Mouse (Mus musculus): ENCODE measurements around the gene Gm10553.
"Not testable (repeated sequence)": the region's sequence is repeated elsewhere in the genome, so short reads cannot be mapped to it uniquely, and the experiment has no call there.

Gm10553 gene

DNA sequence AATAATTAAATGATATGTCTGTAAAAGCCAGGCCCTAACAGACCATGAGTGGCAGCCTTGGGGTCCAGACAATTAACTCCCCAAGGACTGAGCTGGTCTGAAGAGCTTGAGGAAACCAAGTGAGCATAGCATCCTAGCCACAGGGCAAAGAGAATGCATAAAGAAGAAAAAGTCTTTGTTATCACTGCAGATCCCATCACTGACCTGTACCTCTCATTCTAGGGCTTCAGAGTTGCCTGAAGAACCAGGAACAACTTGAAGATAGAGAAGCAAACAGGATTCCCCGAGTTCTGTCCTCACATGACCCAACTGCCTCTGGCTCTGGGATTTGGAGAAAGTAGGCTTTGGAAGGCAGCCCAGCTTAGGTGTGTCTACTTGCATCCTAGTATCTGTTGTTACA lies at the start of gene Gm10553:
Gm10553 (plus strand) TSS at position 301 of the 400 bp plus-strand sequence.
- DNase-seq (ENCODE audit: low read depth, low spot score): not testable (repeated sequence)

DNA sequence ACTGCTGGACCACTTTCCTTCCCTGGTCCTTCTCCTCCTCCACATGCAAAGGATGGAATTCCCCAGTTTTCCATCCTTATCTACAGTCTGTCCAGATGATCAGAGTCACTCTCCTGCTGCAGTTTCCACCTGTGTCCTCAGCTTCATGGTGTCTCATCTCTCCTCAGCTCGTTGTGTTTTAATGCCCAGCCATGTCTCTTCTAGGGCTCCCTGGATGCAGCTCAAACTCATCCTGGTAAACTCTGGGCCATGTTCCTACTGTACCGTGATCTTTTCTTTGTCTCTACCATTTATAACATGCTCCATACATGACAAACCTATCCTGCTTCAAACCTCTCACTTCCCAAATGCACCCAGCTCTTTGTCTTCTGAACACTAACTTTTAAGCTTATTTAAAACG lies 28.3 kb upstream of the Gm10553 start:
- DNase-seq (ENCODE audit: low read depth, low spot score): not testable (repeated sequence)

DNA sequence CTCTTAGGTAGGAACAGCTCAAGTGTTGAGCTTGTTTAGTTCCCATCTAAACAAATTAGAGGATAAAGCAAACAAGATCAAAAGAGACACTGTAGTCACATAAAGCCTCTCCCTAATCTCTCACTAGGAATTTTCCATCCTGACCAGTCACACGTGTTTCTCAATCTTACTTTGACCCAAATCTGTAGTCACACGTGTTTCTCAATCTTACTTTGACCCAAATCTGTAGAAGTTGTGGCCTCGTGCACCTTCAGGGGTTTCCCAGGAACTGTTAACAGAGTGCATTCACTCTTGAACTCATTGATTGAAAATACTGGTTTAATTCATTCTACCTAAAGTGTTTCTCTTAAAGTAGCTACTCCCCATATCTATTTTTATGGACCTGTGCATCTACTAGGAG lies 26.9 kb upstream of the Gm10553 start:
- not testable (repeated sequence) for DNase-seq (ENCODE audit: low read depth, low spot score)

DNA sequence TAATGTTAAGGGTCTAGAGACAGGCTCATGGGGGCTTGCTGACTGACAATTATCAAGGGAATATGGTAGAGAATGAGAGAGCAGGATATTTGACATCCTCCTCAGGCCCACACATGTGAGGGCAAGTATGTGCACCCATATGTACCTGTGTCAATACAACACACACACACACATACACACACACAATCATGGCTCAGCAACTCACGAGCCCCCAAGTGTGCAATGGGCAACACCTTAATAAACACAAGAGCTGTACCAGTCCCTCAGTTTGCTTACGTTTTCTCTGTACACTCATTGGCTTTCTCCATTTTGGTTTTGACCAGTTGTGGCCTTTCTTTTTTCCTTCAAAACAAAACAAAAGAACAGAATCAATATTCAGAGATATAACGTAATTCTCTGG lies 15.2 kb upstream of the Gm10553 start:
- DNase-seq (ENCODE audit: low read depth, low spot score): not testable (repeated sequence)

DNA sequence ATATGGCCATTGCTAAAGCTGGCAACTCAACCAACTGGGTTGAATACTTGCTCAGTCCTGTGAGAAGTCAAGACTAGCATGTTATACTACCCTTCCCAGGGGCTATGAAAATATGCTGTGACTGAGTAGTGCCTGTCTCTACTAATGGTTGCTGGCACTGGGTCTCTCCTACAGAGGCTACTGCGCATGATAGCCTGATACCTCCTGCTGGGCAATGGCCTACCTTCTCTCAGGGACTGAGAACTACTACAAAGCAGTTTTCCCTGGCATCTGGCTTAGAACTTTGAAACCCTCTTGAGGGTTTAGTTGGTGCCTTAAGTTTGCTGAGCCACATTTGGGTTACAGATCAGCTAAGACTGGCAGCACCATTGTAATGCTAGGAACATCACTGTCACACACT lies 13.8 kb upstream of the Gm10553 start:
- DNase-seq (ENCODE audit: low read depth, low spot score): not testable (repeated sequence)

DNA sequence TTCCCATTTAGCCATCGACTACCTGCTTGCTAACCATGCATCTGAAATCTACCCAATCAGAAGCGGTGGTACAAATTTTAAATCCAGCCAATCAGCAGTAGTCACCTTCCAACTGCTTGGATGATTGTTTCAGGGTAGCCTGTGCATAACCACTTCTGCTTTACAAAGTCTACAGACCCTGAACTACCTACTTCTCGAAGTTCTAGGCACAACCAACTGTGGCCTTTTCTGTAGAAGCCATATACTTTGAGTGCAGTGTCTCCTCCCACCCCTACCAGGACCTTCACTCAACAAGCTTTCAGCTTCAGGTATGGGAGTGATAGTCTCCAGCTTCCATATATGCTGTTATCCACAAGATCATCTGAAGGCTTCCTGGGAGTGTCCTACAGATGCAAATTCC lies 7.8 kb upstream of the Gm10553 start:
- DNase-seq (ENCODE audit: low read depth, low spot score): not testable (repeated sequence)

DNA sequence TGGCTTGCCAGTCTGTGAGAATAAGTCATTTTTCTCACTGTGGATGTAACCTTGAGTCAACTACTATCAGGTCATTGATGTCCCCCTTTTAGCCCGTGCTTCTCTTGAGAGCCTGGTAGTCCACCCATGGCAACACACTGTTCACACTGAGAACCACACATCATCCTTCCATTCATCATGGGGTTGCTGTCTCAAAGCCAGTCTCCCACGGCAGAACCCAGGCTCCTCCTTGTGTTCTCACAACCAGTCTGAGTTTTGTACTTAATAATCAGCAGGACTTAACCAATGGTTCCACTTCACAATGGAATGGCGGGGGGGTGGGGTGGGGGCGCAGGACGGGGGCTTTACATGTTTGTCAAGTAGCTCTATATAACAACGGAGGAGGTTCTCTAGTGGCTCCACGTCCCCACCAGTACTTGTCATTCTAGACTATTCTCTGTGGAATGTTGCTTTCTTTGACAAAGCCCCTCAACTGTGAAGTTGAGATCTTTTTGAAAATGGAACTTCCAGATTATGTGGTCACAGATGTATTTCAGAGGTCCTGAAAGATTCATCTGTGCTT lies 6.9 kb upstream of the Gm10553 start:
- DNase-seq (ENCODE audit: low read depth, low spot score): not testable (repeated sequence)

DNA sequence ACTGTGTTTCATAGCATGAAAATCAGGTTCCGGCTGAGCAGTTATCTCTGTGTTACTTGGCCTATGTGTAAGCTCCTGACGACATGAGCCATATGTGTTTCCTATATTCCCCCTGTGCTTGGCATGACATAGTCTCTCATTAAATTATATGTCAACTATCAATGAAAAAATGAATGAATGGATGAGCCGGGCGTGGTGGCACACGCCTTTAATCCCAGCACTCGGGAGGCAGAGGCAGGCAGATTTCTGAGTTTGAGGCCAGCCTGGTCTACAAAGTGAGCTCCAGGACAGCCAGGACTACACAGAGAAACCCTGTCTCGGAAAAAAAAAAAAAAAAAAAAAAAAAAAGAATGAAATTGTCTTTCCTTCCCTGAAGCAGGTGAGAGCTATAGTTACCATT lies 883 bp upstream of the Gm10553 start:
- DNase-seq (ENCODE audit: low read depth, low spot score): not testable (repeated sequence)

DNA sequence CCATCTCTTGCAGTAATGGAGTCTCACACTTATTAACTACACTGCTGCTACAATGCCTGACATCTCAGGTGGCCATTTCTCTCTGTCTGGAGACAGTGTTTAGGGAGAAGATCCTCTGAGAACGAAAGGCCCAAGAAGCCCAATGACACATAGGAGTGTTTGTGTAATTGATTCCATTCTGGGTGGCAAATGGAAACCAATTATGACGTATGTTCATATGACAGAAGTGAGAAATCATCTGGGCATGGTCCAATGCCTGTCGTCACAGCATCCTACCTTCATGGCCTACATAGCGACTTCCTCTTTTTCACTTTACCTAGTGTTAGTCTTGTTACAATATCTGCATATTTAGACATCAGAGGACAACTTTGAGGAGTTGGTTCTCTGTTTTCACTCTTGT lies 1.8 kb downstream of the Gm10553 start:
- not testable (repeated sequence) for DNase-seq (ENCODE audit: low read depth, low spot score)

DNA sequence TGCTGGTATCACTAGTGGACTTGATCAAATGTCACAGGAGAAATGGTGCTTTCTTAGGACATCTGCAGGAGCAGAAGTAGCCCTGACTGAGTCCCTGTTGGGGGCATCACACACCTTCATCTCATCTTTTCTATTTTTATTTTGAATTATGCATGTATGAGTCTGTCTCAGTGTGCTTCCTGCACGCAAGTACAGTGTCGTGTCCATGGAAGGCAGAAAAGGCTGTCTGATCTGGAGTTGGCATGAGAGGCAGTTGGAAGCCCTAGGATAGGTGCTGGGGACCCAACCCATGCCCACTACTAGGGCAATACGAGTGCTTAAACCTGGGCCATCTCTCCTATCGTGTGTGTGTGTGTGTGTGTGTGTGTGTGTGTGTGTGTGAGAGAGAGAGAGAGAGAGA lies 5.4 kb downstream of the Gm10553 start:
- DNase-seq (ENCODE audit: low read depth, low spot score): not testable (repeated sequence)

DNA sequence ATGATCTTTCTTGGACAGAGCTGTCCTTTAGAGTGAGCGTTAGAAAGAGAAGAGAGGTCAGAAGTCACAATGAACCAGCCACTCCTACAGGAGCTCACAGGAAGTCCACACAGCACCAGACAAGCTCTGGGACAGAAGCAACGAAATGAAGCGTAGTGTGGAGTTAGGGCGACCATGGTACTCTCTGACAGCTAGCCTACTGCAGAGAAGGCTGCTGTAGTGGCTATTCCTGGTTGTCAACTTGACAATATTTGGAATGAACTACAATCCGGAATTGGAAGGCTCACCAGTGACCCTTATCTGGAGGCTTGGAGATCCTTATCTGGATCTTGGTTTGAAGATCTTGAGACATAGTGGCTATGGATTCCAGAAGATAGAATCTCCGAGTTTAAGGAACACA lies 6.0 kb downstream of the Gm10553 start:
- not testable (repeated sequence) for DNase-seq (ENCODE audit: low read depth, low spot score)

DNA sequence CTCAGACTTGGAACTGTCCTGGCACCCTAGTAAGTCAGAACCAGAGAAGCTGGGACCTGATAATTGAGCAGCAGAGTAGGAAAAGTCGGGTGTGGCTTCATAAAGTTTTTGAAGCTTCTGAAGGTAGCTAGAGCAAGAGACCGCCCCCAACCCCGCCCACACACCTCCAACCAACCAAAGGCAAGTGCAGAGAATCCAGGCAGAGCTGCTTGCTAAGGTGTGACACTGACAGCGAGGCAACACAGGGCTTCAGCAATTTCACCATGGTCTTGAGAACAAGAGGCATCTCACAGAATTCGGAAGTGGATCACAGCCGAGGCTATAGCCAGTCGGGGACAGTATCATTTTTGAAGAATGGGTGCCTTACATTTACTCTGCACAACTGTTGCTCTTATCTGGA lies 9.8 kb downstream of the Gm10553 start, which contains the start of gene A530032D15Rik:
A530032D15Rik (minus strand) TSS at position 101 of the 400 bp plus-strand sequence.
- DNase-seq (ENCODE audit: low read depth, low spot score): not testable (repeated sequence)

DNA sequence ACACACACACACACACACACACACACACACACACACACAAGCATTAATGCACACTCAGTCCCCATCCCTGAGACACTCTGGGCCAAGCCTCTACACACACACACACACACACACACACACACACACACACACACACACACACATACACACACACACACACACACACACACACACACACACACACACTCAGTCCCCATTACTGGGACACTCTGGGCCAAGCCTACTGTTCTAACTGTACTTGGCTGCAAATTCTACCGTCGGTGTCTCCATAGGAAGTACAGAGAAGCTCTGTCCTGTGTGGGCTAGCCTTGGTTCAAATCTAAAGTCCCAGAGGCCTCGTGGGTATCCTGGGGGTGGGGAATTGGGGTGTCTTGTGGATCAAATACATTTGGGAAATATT lies 10.9 kb downstream of the Gm10553 start:
- not testable (repeated sequence) for DNase-seq (ENCODE audit: low read depth, low spot score)

DNA sequence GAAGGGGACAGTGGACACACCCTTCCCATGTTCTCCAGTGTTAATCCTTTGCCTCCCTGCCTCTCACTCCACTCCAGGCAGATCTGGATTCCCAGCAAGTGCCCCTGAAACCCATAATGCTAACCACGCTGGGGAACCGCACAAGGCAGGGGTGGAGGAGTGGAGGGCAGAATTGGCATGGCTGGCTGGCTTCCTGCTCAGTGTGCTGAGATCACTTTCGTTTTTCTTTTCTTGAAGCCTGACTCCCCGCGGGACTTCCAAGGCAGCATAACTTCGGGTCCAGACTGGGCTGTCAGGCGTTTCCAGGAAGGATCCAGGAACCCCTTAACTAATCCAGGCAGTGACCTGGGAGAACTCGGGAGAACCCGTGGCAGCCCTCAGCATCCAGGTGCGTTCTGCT lies 11.6 kb downstream of the Gm10553 start:
- not testable (repeated sequence) for DNase-seq (ENCODE audit: low read depth, low spot score)

DNA sequence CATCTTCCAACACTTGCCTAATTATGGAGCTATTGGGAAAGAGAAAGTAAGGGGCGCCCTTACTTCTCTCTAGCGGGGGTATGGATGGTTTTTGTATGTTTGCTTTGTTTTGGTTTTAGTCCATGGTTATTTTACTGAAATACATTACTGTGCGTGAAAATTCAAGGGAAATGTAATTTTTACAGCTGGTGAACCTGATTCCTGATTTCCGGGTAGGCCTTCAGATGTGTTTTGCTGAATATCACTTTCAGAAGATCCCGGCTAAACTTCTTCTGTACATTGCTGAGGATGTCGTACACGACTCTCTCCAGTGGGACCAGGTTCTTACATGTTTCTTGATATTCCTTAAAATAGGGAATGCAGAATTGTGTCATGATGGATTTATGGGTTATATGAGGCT lies 12.3 kb downstream of the Gm10553 start:
- not testable (repeated sequence) for DNase-seq (ENCODE audit: low read depth, low spot score)

DNA sequence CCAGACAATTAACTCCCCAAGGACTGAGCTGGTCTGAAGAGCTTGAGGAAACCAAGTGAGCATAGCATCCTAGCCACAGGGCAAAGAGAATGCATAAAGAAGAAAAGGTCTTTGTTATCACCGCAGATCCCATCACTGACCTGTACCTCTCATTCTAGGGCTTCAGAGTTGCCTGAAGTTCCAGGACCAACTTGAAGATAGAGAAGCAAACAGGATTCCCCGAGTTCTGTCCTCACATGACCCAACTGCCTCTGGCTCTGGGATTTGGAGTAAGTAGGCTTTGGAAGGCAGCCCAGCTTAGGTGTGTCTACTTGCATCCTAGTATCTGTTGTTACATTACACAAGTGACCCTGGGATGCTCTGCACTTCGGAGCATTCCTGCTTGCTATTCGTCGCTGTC lies 12.9 kb downstream of the Gm10553 start:
- not testable (repeated sequence) for DNase-seq (ENCODE audit: low read depth, low spot score)

DNA sequence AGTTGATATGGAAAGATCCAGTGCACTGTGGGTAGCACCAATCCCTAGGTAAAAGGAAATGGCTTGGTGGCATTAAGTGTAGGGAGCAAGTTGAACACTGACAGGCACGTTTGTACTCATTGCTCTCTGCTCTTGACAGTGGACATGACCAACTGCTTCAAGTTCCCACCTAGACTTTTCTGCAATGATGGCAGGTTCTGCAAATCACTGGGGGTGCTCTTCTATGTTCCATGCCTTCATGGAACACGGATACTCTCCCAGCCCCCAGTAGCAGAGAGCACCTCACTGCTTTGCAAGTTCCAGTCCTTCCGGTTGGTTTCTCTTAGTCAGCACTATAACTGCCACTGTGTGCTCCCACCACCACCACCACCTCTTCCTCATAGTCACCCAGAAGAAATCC lies 14.1 kb downstream of the Gm10553 start:
- DNase-seq (ENCODE audit: low read depth, low spot score): not testable (repeated sequence)

DNA sequence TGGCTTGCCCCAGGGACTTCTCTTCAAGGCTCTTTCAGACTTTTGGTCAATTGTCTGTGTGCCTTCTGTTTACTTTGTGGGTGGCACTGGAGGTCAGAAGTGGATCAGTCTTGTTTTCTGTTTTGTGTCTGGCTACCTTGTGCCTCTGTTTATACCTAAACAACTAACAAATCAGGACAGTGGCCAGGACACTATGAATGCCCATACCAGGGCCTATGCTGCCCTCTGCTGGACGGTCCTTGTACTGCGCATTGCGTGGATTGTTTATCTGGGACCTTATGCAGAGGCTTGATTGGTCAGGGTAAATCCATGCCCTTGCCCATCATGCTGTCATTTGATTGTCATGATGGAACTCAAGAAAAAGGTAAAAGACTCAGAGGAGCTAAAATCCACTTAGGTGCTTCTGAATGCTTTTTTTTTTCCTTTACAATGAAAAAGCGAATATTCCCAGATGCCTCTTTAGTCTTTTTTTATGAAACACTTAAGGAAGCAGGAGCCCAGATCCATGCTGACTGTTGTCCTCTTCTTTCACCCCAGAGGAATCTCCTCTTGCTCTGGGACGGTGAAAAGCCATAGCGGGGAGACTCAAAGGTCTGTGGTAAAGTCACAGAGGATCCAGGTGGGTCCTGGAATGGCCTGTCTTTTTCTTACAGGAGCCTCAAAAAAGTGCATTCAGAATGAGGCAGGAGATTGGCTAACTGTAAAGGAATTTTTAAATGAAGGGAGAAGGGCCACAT lies 14.9 kb downstream of the Gm10553 start:
- not testable (repeated sequence) for DNase-seq (ENCODE audit: low read depth, low spot score)

DNA sequence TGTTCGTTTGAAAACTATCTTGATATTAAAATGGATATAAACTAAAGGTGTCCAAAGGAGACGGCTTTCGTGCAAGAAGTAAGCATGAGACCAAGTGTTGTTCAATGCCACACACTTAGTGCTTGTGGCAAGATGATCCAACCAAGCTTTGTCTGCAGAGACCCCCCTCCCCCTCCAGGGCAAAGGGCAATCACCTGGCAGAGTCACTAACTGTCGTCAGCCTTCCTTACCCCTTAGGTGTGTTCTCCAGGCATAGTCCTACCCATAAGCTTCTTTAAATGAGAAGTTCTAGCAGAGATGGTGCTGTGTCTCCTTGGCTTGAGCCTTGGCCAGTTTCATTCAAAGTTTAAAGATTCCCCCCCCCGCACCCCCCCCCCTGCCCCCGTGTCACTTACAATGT lies 17.6 kb downstream of the Gm10553 start:
- not testable (repeated sequence) for DNase-seq (ENCODE audit: low read depth, low spot score)

DNA sequence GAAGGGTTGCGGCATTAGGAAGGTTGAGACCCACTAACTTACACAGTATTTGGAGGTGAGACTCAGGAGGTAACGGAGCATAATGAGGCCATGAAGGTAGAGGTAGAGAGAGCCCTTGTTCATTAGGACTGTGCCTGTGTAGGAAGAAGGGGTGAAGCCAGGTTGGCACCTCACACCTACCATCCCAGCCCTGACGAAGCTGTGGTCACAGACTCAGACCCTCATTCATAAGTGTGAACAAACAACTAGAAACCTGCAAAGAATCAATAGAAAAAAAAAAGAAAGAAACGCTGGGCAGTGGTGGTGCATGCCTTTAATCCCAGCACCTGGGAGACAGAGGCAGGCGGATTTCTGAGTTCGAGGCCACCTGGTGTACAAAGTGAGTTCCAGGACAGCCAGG lies 18.4 kb downstream of the Gm10553 start:
- DNase-seq (ENCODE audit: low read depth, low spot score): not testable (repeated sequence)

DNA sequence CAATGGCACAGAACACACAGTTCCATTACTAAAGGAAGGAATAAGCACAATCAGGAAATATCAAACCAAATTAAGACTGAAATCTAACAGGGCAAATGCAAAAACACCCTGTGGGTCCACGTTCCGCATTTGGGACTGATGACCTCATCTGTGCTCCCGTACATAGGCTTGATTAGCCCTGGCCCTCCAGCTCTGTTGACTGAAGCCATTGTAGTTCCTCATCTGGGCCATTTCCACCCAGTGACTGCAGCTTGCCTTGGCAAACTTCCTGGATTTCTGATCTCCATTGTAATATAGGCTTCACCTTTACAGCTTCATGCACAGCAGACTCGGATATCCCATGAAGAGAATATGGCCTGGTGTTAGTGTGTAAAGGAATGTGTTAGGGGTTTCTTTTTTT lies 21.9 kb downstream of the Gm10553 start:
- DNase-seq (ENCODE audit: low read depth, low spot score): not testable (repeated sequence)

DNA sequence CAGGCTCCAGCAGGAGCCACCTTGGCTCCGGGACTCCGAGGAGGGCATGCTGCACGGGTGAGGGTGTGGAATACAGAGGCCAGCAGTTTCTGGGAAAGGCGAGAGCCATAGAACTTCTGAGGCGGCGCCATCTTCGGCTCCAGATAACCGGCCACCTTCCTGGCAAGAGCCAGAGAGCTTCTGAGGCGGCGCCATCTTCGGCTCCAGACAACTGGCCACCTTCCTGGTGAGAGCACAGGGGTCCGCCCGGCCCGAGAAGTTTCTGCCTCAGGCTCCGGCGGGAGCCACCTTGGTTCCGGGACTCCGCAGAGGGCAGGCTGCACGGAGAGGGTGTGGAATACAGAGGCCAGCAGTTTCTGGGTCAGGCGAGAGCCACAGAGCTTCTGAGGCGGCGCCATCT lies 33.7 kb downstream of the Gm10553 start:
- DNase-seq (ENCODE audit: low read depth, low spot score): not testable (repeated sequence)

All from brain, embryonic 18.5 days (tissue).